Mouse (Mus musculus): ENCODE measurements around the gene Gadd45b.

Gene Gadd45b

DNA sequence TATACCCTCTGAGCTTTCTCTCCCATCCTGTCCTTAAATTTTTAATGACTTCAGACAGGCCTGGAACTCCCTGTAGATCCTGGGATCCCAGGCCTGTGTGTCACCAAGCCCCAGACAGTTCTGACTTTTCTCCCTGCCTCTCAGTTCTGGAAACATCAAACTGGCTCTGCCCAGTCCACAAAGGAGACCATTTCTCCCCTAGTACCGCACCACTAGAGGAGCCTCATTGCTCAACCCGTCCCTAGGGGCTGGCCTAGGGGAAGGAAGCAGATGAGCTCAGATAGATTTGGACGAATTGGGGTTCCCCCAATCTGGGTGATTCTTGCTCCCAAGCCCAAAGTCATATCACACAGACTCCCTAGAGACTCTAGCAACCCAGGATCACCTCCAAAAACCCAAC, 5.4 kb downstream of the Gadd45b start:
- no peak for DNase-seq (ENCODE audit: low spot score in 2 of 2)

DNA sequence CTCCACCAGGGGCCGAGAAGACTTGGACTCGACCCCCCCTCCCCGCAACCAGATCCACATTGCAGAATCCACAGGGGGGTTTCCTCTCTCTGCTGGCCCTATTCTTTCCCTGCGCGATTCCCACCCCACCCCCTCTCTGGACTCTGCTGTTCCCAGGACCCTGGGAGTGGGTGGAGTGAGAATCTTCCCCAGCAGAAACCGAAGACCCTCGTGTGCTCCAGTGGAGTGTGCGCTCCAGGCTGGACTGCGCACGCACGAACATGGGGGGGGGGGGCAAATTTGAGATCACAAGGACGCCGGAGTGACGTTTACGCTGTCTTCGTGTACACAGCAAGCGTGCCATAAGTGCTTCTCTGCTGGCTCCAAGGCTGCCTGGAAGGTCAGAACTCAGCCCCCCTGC, 5.8 kb downstream of the Gadd45b start:
- no peak for DNase-seq (ENCODE audit: low spot score in 2 of 2)

DNA sequence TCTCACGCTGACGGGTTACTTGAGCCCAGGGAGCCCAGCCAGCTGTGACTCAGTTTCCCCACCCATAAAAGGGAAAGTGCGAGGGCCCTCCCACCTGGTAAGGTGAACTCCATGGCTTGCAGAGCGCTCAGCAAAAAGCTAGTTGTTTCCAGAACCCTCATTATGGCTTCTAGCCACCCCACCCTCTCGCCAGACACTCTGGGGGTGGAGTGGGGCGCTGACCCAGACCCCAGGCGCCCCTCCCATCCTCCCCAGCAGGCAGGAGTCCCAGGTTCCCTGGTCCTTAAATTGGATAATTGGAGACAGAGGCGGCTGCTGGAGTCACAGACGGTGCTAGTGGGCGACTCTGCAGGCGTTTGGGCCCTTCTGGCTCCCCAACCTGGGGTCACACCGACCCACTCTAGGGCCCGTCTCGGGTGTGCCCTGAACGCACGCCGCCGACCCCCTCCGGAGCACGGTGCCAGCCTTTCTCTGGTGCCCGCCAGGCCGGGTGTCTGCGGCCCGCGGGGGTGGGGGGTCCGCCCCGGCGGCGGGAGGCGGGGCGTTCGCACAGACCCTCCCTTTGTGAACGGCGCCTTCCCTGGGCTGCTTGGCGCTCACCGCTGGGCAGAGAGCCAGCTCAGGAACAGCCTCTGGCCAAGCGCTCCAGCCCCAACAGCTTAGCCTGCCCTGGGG, 6.4 kb downstream of the Gadd45b start:
- DNase-seq (ENCODE audit: low spot score in 2 of 2) = no peak

DNA sequence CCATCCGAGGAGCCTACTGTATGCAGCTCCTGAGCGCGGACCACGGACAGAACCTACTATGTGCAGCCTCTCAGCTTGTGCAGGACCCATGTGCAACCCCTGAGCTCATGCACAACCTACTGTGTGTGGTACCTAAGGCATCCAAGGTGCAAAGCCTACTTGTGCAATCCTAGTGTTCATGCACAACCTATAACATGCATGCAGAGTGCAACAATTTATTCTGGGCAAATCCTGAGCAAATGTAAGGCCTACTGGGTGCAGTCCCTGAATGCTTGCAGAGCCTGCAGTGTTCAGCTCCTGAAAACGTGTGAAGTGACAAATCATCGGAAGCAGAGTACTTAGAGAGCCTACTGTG, 6.9 kb downstream of the Gadd45b start:
- no peak for DNase-seq (ENCODE audit: low spot score in 2 of 2)

DNA sequence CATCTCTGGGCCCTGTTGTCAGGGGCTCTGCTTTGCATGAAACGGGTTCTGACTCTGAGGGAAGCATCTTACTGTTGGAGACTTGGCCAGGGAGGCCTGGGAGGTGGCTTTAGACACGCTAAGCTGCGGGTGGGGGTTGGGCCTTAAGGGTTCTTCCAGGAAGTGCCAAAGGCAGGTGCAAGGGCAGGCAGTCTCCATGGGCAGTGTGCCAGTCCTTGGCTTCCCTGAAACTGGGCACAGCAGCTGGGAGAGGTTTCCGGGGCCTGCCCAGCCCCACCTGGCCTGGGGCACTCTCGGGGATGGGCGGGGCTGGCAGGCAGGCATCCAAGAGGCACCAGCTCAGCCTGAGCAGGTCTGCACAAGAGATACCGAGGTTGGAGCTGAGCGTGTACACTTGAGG, 7.8 kb downstream of the Gadd45b start:
- no peak for DNase-seq (ENCODE audit: low spot score in 2 of 2)

DNA sequence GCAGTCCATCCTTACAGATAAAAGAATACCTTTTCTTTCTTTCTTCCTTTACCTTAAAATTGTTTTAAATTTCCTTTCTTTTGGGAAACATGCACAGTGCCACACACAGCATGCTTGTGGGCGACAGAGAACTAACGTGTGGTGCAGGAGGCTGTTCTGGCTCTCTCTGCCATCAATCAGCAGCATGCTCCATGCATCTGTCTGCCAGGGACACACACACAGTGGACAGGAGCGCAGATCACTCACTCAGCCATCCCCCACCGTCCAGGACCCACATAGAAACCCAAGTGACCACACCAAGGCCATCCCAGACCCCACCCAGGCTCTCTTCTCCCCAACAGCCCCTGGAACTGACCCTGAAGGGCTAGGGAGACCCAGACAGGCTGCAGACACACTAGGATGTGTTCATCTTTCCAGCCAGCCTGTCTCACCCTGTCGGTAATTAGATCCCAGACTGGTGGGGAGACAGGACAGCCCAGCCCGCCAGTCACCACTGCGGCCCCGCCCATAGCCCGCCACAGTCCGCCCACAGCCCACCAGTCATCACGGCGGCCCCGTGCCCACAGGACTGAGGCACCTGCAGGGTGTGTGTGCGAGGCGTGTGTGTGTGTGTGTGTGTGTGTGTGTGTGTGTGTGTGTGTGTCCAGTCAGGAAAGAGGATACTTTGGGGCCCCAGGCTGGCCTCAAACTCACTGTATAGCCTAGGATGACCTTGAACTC, 9.1 kb downstream of the Gadd45b start:
- no peak for DNase-seq (ENCODE audit: low spot score in 2 of 2)

DNA sequence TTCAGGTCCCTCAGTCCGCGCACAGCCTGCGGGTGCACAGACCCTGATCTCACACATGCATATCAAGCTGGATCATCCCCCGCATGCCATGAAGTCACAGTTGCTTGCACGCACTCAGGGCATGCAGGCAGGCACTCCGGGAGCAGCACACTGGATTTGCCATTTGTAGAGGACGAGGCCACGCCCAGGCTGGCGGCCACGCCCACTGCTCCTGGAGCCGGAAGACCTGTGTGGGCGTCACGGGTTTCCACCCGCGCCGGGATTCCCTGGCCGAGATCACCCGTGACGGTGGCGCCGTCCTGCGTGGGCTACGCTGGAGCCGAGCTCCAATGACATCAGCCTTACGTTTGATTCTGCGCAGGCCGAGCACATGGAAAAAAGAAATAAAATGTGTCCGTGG, 9.8 kb downstream of the Gadd45b start:
- peak; percentile 74 to 79 for DNase-seq (ENCODE audit: low spot score in 2 of 2)

DNA sequence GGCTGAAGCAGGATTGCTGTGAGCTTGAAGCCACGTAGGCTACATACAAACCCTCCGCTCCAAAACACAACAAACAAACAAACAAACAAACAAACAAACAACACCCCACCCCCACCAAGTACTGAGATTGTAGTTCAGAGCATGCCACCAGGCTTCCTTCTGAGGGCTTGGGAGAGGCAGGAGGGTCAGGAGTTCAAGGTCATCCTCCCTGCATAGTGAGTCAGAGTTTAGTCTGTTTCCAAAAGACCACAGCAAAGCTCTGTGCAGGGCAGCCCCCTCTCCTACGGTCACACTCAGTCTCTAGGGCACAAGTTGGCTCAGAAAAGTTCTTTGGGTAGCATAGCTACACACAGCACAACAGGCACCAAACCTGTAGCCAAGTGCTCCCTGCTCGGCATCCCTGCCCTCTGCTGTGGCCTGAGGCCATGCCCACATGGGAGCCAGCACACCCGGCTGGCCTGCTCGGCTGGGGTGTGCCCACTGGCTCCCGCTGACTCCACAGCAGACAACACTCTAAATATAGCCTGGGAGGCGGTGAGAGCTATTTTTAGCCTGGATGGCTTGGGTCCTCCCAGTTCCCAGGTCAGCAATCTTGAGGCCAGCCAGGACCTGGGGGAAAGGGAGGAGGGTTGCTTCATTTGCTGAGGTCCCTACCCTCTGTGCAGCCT, 10.6 kb downstream of the Gadd45b start:
- DNase-seq (ENCODE audit: low spot score in 2 of 2) = no peak

DNA sequence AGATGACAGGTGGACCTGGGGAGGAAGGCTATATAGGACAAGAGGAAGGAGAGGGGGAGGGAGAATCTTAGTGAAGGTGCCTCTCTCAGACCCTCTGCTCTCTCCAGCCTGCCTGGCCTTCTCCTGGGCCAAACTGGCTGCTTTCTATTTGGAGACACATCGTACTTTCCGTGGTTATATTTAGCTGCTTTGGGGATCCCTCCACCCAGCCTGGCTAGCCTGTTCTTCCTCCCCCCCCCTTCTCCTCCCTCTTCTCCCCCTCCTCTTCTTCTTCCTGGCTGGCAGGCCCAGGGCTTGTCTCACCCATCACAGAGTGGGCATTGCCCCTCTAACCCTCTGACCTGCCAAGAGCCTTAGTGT, 11.1 kb downstream of the Gadd45b start:
- DNase-seq (ENCODE audit: low spot score in 2 of 2) = no peak

DNA sequence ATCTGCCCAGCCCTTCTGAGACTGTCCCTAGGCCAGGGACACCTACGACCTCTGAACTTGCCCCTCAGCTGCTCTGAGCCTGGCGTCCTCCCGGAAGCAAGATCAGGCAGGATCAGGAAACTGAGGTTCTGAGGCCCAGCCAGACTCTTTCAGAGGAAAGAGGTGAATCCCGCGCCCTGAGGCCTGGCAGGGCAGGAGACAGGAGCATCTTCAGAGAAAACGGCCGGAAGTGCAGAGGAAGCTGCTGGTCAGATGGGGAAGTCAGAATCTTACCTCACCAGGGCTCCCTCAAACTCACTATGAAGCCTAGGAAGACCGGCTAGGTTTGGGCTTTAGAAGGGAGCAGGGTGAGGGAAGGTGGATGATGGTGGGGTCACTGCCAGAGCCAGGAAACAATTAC, 13.0 kb downstream of the Gadd45b start:
- DNase-seq (ENCODE audit: low spot score in 2 of 2) = no peak

DNA sequence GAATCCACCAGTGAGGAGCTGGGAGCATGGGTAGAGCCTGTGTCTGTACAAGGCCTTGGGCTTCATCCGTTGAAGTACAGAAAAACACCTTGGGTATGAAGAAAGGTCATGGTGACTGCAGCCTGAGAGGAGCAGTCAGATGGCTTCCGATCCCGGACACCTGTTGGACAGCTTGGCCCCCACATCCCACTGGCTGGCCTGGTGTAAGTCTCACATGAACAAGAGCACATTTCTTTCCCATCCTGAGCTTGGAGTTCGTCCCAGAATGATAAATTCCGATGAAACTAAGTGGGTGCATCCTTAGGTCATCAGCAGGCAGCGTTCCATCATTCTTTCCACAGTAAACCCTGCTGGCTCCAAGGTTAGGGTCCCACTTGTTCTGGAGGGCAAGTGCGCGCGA, 13.8 kb downstream of the Gadd45b start:
- DNase-seq (ENCODE audit: low spot score in 2 of 2) = no peak

DNA sequence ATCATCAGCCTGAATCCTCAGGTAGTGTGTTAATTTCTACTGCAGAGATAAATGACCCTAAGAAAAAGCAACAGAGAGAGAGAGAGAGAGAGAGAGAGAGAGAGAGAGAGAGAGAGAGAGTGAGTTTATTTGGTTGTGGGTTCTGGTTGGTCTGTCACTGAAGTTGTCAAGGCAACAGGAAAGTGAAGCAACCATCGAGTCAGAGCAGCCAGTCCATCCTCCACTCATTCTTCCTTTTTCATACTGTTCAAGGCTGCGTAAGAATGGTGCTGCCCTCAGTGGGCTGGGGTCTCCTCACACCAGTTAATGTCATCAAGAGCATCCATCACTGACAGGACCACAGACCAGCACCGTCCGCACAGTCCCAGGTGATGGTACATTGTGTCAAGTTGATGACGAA, 14.4 kb downstream of the Gadd45b start:
- DNase-seq (ENCODE audit: low spot score in 2 of 2) = no peak

DNA sequence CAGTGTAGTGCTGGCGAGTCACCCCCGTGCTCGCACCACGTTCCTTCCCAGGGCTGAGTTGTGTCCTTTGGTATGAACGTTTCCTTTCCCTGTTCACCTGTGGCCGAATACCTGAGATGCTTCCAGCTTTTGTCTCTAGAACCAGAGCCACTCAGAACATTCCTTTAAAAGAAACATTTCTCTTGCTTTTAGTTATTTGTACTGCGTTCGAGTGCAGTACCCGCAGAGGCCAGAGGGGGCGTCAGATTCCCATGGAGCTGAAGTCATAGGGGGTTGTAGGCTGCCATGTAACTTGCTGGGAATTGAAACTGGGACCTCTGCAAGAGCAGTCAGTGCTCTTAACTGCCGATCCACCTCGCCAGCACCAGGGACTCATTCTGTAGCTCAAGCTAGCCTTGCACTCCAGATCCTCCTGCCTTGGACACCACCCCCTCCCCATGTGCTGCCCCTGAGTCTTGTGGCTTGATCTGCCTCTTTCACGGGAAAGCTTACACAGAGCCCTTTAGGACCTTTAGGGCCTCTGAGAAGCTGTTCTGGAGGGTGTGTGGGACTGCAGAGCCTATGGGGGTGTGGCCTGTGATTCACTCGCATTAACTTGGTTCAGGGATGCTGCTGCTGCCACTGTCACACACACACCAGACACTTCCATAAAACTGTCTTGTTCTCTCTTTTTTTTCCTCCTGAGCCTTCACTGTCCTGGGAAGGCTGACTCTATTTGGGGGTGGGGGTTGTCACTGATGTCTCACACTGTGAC, 17.0 kb downstream of the Gadd45b start:
- DNase-seq (ENCODE audit: low spot score in 2 of 2) = no peak

DNA sequence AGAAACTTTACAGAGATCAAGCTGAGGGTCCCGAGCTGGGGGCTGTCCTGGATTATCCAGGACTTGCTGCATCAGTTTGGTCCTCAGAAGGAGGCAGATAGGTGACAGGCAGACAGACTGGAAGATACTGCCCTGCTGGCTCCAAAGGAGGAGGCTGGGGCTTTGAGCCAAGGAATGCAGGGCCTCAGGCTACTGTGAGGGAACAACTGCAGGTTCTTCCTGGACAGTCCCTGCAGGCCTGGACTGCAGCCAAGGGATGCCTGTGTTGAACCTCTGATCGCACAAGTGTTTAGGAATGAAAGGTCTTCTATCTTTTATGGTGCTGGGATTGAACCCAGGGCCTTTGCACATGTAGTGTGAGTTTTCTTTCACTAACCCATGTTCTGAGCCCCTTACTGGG, 17.9 kb downstream of the Gadd45b start:
- DNase-seq (ENCODE audit: low spot score in 2 of 2) = no peak

DNA sequence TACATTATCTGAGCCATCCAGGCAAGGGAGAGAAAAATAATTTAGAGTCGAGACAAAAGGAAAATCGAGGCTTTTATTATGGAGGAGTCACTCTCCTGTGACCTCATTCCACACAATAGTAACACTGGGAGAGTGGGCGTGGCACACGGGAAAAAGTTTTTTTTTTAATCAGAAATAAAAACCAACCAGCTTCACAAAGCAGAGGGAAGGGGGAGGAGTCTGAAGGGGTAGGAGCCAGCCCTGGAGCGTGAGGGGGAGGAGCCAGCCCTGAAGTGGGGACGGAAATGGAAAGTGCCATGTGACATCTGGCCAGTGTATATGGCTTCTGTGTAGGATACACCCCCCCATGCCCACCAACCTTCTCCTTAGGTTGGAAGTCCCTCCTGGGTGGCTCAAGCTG, 18.7 kb downstream of the Gadd45b start:
- DNase-seq (ENCODE audit: low spot score in 2 of 2) = no peak

DNA sequence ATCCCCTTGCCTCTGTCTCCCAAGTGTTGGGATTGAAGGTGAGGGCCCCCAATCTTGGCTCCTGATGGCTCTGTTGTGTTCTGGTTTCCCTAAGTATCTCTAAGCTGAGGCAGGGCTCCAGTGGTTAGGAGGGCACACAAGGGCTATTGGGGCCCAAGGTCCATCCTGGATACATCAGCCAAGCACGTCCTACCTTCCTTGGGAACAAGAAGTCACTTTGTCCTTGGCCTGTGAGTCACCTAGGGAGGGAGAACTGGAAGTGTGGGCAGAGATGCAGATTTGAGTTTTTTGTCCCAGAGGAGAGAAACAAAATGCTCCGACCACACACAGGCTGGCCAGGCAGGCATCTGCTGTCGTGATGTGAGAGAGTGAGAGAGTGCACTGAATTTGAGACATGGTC, 19.2 kb downstream of the Gadd45b start:
- DNase-seq (ENCODE audit: low spot score in 2 of 2) = no peak

DNA sequence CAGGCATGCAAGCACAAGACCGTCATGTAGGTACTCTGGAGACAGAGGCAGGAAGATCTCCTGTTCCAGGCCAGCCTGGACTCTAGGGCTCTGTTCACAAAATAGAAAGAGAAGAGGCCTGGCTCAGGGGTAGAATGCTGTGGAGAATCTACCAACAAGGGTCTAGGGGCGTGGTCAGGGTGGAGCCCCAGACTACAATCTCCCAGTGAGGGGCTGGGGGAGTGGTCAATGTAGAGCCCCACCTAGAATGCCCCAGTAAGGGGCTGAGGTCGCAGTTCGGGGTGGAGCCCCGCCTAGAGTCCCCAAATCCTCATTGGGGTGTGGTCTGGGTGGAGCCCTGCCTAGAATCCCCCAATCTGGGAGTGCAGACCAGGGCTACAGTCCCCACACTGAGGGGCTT, 20.4 kb downstream of the Gadd45b start:
- DNase-seq (ENCODE audit: low spot score in 2 of 2) = no peak

DNA sequence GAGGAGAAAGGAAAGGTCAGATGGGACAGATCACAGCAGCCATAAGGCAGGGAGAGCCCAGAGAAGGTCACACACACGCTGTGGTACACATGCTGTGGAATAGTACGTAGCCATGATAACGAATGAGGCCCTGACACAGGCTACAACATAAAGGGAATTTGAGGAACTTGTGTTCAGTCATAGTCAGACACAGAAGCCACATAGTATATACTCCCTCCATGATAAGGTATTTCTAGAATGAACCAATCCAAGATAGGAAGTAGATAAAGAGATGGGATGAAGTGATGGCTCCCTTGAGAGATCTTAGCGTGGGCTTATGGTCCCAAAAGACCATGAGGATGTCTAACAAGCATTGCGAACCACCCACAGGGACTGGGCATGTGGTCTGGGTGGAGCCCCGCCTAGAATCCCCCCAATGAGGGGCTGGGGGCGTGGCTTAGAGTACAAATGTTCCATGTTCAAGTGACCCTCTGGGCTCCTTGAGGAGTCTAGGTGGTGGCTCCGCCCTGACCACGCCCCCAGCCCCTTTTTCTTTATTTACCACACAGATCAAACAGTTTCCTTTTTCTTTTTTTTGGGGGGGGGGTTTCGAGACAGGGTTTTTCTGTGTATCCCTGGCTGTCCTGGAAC, 22.0 kb downstream of the Gadd45b start:
- DNase-seq (ENCODE audit: low spot score in 2 of 2) = no peak

DNA sequence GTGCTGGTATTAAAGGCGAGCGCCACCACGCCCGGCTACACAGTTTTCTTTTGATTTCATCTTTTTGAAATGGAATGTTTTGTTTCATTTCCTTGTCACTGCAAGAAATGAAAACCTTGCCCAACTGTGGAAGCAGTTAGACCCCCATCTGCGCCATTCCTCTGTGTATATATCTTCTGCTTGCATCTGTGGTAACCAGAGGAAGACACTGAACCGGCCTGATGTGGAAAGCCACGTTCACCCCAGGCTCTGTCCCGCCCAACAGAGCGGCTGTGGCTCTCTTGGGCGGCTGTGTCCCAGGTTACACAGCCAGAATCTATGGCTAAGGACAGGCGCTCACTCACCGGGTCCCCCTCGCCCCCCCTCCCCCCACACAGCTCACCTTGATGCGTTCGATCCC, 22.6 kb downstream of the Gadd45b start:
- DNase-seq (ENCODE audit: low spot score in 2 of 2) = no peak

DNA sequence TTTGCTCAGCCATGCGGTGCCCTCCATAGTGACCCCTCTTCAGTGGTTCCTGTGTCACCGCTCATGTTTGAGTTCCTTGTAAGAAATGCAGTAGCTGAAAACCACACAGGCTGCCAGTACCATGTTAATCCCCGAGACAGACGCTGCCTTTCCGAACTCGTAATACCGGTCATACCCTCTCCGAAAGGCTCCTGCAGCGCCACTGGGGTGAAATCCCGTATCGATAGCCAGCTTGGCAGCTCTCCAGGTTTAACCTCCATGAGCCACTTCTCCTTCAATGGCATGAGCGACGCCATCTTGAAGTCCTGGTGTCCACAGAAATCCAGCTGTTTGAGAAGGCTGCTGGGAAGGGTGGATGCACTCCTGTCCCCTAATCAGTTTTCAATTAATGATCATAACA, 24.5 kb downstream of the Gadd45b start:
- no peak for DNase-seq (ENCODE audit: low spot score in 2 of 2)

DNA sequence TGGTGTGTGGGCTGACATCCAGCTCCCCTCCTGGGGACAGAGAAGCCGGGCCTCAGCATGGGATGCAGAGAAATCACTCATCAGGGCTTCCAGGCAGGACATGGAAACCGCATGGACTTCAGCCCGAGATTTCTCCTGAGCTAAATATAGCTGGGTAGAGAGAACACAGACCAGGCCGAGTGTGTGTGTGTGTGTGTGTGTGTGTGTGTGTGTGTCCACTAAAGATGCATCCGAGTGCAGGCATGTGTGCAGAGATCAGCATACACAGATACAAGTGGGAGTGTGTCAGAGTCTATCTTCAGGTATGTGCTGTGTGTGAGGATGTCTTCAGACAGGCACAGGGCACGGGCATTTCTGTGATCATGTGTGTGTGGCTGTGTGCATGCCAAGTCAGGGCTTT, 25.0 kb downstream of the Gadd45b start:
- DNase-seq (ENCODE audit: low spot score in 2 of 2) = no peak

DNA sequence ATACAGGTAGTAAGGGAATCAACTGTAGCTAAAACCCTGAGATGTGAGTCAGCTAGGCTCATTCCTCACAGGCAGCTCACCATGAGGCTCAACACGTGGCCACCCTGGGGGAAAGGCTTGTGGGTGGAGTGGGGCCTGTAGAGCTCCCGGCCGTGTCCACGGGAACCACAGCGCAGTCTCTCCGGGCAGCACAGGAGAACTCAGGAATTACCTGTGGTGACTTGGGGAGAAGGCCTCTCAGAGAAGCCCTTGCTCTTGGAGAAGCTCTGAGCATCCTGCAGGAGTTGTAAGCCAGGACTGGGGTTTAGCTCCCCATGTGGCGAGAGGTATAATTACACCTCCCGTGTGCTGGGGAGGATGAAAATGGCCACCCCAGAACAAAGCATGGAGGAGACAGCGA, 25.7 kb downstream of the Gadd45b start:
- DNase-seq (ENCODE audit: low spot score in 2 of 2) = no peak

Data from right cerebral cortex, postnatal 36 days (tissue).